Mouse (Mus musculus): Measurements from ENCODE around the gene Chtf18.

DNA sequence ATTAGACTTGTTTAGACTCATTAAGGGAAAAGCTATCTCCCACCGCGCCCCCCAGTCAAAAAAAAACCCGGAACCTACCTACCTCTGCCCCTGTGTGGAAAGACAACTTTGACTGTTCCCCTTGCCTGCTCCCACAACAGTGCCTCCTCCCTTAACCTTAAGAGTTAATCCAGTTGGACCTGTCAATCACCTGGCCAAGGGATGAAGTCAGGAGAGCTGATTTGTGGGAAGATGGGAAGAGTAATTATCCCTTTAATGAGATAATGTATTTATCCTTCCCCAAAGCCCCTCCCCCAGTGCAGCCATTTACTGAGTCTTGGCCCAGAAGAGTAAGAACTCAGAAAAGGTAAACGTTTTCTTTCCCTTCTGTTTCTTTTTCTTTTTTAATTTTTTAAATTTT is 38.3 kb downstream of the Chtf18 start:
- TF ChIP-seq CTCF (IDR thresholded peaks at IDR 0.05; ENCODE audit: borderline replicate concordance, control insufficient read depth, extremely low read depth, insufficient read depth, low read length, poor library complexity) (no peak), POLR2A (IDR thresholded peaks at IDR 0.05; ENCODE audit: control insufficient read depth, extremely low read depth, insufficient read depth, low read length, poor library complexity) (no peak)

All from thymus, adult 2 months (tissue).